Mouse (Mus musculus) mature B cell (primary cell): ENCODE data around the gene Mical2.

Source experiments
- in situ Hi-C: fragments of 300-500 bp; cut with MboI; formaldehyde crosslinking; loops from 2 replicates; pipeline ENCODE4 v1.14.3; 2019

The Mical2 gene

GRCm38 (mm10) chr7:112400175-112400574, 174.5 kb downstream of the Mical2 start:
- in situ Hi-C loops = no loop called here

- in situ Hi-C loops = no loop called here
Observed at GRCm38 (mm10) chr7:112405061-112405460, 179.4 kb downstream of the Mical2 start.

GRCm38 (mm10) chr7:112405578-112405977, 179.9 kb downstream of the Mical2 start:
- in situ Hi-C loops = no loop called here

- in situ Hi-C loops = no loop called here
Observed at GRCm38 (mm10) chr7:112407597-112407996, 181.9 kb downstream of the Mical2 start.

GRCm38 (mm10) chr7:112409991-112410390, 184.3 kb downstream of the Mical2 start:
- in situ Hi-C loops = no loop called here

- in situ Hi-C loops = no loop called here
Observed at GRCm38 (mm10) chr7:112413286-112413685, 187.6 kb downstream of the Mical2 start.

GRCm38 (mm10) chr7:112416058-112416526, 190.4 kb downstream of the Mical2 start:
- in situ Hi-C loops = no loop called here

- in situ Hi-C loops = no loop called here
Observed at GRCm38 (mm10) chr7:112416730-112417513, 191.3 kb downstream of the Mical2 start.

GRCm38 (mm10) chr7:112417598-112417997, 191.9 kb downstream of the Mical2 start:
- in situ Hi-C loops = no loop called here

GRCm38 (mm10) chr7:112423438-112423837, 197.8 kb downstream of the Mical2 start:
- in situ Hi-C loops = no loop called here

- in situ Hi-C loops = no loop called here
Observed at GRCm38 (mm10) chr7:112426811-112427210, 201.2 kb downstream of the Mical2 start.

GRCm38 (mm10) chr7:112427357-112428157, 201.9 kb downstream of the Mical2 start, which contains the start of gene Parva:
Parva (plus strand) TSS chr7:112427505.
- in situ Hi-C loops = no loop called here

GRCm38 (mm10) chr7:112428158-112428535, 202.5 kb downstream of the Mical2 start:
- in situ Hi-C loops = no loop called here

- in situ Hi-C loops = no loop called here
Observed at GRCm38 (mm10) chr7:112439846-112440245, 214.2 kb downstream of the Mical2 start.

GRCm38 (mm10) chr7:112444152-112444984, 218.7 kb downstream of the Mical2 start:
- in situ Hi-C loops = no loop called here

- in situ Hi-C loops = no loop called here
Observed at GRCm38 (mm10) chr7:112444985-112445367, 219.3 kb downstream of the Mical2 start.

GRCm38 (mm10) chr7:112446498-112446897, 220.8 kb downstream of the Mical2 start:
- in situ Hi-C loops = no loop called here

- in situ Hi-C loops = loop anchor here (25.0 kb wide), 1 partner anchor 412 kb away; no protein-coding TSS in a partner anchor
Observed at GRCm38 (mm10) chr7:112449954-112450700, 224.5 kb downstream of the Mical2 start.

GRCm38 (mm10) chr7:112452471-112452870, 226.8 kb downstream of the Mical2 start:
- in situ Hi-C loops = loop anchor here (25.0 kb wide), 1 partner anchor 410 kb away; no protein-coding TSS in a partner anchor

- in situ Hi-C loops = loop anchor here (25.0 kb wide), 1 partner anchor 408 kb away; no protein-coding TSS in a partner anchor
Observed at GRCm38 (mm10) chr7:112453805-112454214, 228.2 kb downstream of the Mical2 start.

- in situ Hi-C loops = loop anchor here (25.0 kb wide), 1 partner anchor 408 kb away; no protein-coding TSS in a partner anchor
Observed at GRCm38 (mm10) chr7:112454380-112454779, 228.7 kb downstream of the Mical2 start.
